ENCODE assay signal across 22 mouse cellular contexts in the genomic region with DNA sequence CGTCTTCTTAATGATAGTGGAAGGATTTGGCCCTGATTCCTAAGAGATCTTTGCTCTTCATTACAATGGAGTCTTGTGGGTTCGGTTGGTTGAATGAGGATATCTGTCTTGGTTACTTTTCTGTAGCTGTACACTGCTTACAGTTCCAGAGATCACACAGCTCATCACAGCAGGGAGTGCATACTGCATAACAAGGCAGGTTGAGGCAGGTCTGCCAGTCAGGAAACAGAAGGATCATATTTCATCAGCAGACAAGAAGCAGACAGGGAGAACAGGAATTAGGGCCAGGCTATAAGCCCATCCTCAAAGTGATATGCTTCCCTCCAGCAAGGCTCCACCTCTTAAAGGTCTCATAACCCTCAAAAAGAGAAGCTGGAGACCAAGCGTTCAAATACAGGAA.
"Had no signal": no experiment of that assay in that cellular context is flagged by ENCODE, and none has a peak within 500 bp of the region (broad histone marks: within the 10 kb centered on the region; RNA-seq: fewer than 3 reads in every experiment).

No protein-coding gene starts in this region.

- H3K27ac ChIP-seq: limb, embryonic 13.5 days; liver, embryonic 14.5 days; midbrain, embryonic 10.5 days; midbrain, embryonic 13.5 days; neural tube, embryonic 13.5 days; stomach, embryonic 15.5 days had no signal

- DNase-seq: kidney, adult 9 months; kidney, postnatal 14 days; kidney, postnatal 4 days; left cerebral cortex, postnatal 4 days; liver, postnatal 0 days; lung, embryonic 14.5 days; lung, postnatal 36 days; retina, postnatal 1 day; right cerebral cortex, postnatal 25 days; spleen, adult 18-20 months; thymus, postnatal 25 days had no signal

- H3K36me3 ChIP-seq: limb, embryonic 13.5 days; midbrain, embryonic 10.5 days; midbrain, embryonic 13.5 days; neural tube, embryonic 13.5 days; stomach, embryonic 15.5 days had no signal

- H3K4me1 ChIP-seq: limb, embryonic 13.5 days; megakaryocyte, embryonic 14.5 days; midbrain, embryonic 10.5 days; midbrain, embryonic 13.5 days; neural tube, embryonic 13.5 days; stomach, embryonic 15.5 days had no signal

- H3K9ac ChIP-seq: limb, embryonic 13.5 days; liver, embryonic 14.5 days; liver, postnatal 0 days; lung, embryonic 14.5 days; midbrain, embryonic 13.5 days; neural tube, embryonic 13.5 days; stomach, embryonic 15.5 days had no signal

- H3K27me3 ChIP-seq: limb, embryonic 13.5 days; megakaryocyte, embryonic 14.5 days; midbrain, embryonic 13.5 days; neural tube, embryonic 13.5 days; stomach, embryonic 15.5 days had no signal

- ATAC-seq: liver, postnatal 0 days; lung, postnatal 0 days; midbrain, embryonic 13.5 days; midbrain, embryonic 16.5 days had no signal

- H3K9me3 ChIP-seq: limb, embryonic 13.5 days; megakaryocyte, embryonic 14.5 days; midbrain, embryonic 10.5 days; midbrain, embryonic 13.5 days; neural tube, embryonic 13.5 days; stomach, embryonic 15.5 days had no signal

- H3K4me3 ChIP-seq: limb, embryonic 13.5 days; megakaryocyte, embryonic 14.5 days; midbrain, embryonic 10.5 days; midbrain, embryonic 13.5 days; myocyte; neural tube, embryonic 13.5 days; stomach, embryonic 15.5 days had no signal

- H3K4me2 ChIP-seq: limb, embryonic 13.5 days; liver, embryonic 11.5 days; lung, embryonic 14.5 days; midbrain, embryonic 13.5 days; neural tube, embryonic 13.5 days; stomach, embryonic 15.5 days had no signal
